Mouse (Mus musculus) kidney, embryonic 16.5 days (tissue): Measurements from ENCODE around the gene Socs7. TPM values are rescaled to one million over a fixed set of nuclear protein-coding genes. Genes with fewer than 3 reads are reported as not detected.

Experiments used
- ATAC-seq: fragments of 200-750 bp; cut with Nextera tagmentation; 2 replicates; pipeline ENCODE4 v1.8.0; 2017; ENCODE audit warnings: moderate TSS enrichment; ENCODE audit not compliant: low FRiP score, low TSS enrichment
- H3K27ac ChIP-seq: fragments of 300-500 bp; sonication (generic); 2 replicates; pipeline ENCODE4 v1.5.1; 2014; ENCODE audit warnings: low read length
- H3K27me3 ChIP-seq: fragments of 300-500 bp; sonication (generic); 2 replicates; pipeline ENCODE4 v1.6.1; 2014; ENCODE audit warnings: low read length, control low read depth, mixed read lengths; ENCODE audit not compliant: insufficient read depth
- H3K36me3 ChIP-seq: fragments of 300-500 bp; sonication (generic); 2 replicates; pipeline ENCODE4 v1.6.1; 2014; ENCODE audit warnings: low read length, control low read depth, mixed read lengths; ENCODE audit not compliant: insufficient read depth
- H3K4me1 ChIP-seq: fragments of 300-500 bp; sonication (generic); 2 replicates; pipeline ENCODE4 v1.6.1; 2014; ENCODE audit warnings: low read length, control low read depth, mixed read lengths; ENCODE audit not compliant: insufficient read depth
- H3K4me2 ChIP-seq: fragments of 300-500 bp; sonication (generic); replicated peaks from 2 replicates; pipeline ENCODE4 v1.6.1; 2014; ENCODE audit warnings: low read depth, low read length
- H3K4me3 ChIP-seq: fragments of 300-500 bp; sonication (generic); 2 replicates; pipeline ENCODE4 v1.5.1; 2014; ENCODE audit warnings: mild to moderate bottlenecking, low read length
- H3K9ac ChIP-seq: fragments of 300-500 bp; sonication (generic); replicated peaks from 2 replicates; pipeline ENCODE4 v1.6.1; 2014; ENCODE audit warnings: low read length
- H3K9me3 ChIP-seq: fragments of 300-500 bp; sonication (generic); 2 replicates; pipeline ENCODE4 v1.6.1; 2016; ENCODE audit warnings: low read length, control low read depth
- WGBS: fragments of 180-500 bp; shearing (Covaris S2); extraction: QIAGEN DNeasy Blood & Tissue Kit; methylation state at CpG from one replicate; pipeline ENCODE4 v1.1.7; 2014; 5-methylcytosine and 5-hydroxymethylcytosine counted together
- polyA plus RNA-seq: library from polyadenylated mRNA; unstranded; fragments of >200 nt; fragmentation: Nextera tagmentation; extraction: Ambion mirVana; gene quantifications from 2 replicates; pipeline ENCODE4 v1.2.1, GENCODE M21; 2015

Socs7 gene
- polyA plus RNA-seq, 1 experiment from 2014 or later, result 3.5 TPM

- peak overlapping the region; percentile 57 for H3K4me2 ChIP-seq
- peak; percentile 86 for ATAC-seq
- H3K9me3 ChIP-seq, result no peaks in the 10 kb centered on the region
- H3K4me3 ChIP-seq, result peak overlapping the region; percentile 38
- peak overlapping the region; percentile 36; the same call in 1 of the 2 replicates for H3K27ac ChIP-seq
- no peaks in the 10 kb centered on the region for H3K36me3 ChIP-seq
- H3K27me3 ChIP-seq, result no peaks in the 10 kb centered on the region
- WGBS, result 1% methylated on average over 31 of the region's 32 CpGs
- peak overlapping the region; percentile 52; the same call in 1 of the 2 replicates for H3K9ac ChIP-seq
- peaks cover 23% of the 10 kb centered on the region for H3K4me1 ChIP-seq
Observed at GRCm38 (mm10) chr11:97427794-97428725, 65.7 kb downstream of the Socs7 start.

GRCm38 (mm10) chr11:97428726-97429077 is 66.4 kb downstream of the Socs7 start:
- no peaks in the 10 kb centered on the region for H3K9me3 ChIP-seq
- H3K27ac ChIP-seq, result peak overlapping the region; percentile 36; the same call in 1 of the 2 replicates
- 47% methylated on average over 4 of the region's 4 CpGs for WGBS
- H3K4me1 ChIP-seq, result peaks cover 22% of the 10 kb centered on the region
- H3K27me3 ChIP-seq, result no peaks in the 10 kb centered on the region
- H3K4me2 ChIP-seq, result peak overlapping the region; percentile 57
- ATAC-seq, result no peak
- H3K36me3 ChIP-seq, result no peaks in the 10 kb centered on the region
- peak overlapping the region; percentile 45; the same call in 1 of the 2 replicates for H3K9ac ChIP-seq
- H3K4me3 ChIP-seq, result peak overlapping the region; percentile 38

GRCm38 (mm10) chr11:97429615-97430014 is 67.3 kb downstream of the Socs7 start:
- ATAC-seq, result no peak
- H3K27me3 ChIP-seq, result no peaks in the 10 kb centered on the region
- no peak overlapping the region for H3K27ac ChIP-seq
- H3K4me3 ChIP-seq, result no peak overlapping the region
- peaks cover 18% of the 10 kb centered on the region for H3K4me1 ChIP-seq
- no peak overlapping the region for H3K4me2 ChIP-seq
- H3K36me3 ChIP-seq, result no peaks in the 10 kb centered on the region
- no peak overlapping the region for H3K9ac ChIP-seq
- 76% methylated on average over 8 of the region's 8 CpGs for WGBS
- H3K9me3 ChIP-seq, result no peaks in the 10 kb centered on the region

GRCm38 (mm10) chr11:97432015-97432414 is 69.7 kb downstream of the Socs7 start:
- ATAC-seq, result no peak
- no peak overlapping the region for H3K9ac ChIP-seq
- H3K4me2 ChIP-seq, result no peak overlapping the region
- 9% methylated on average over 3 of the region's 3 CpGs for WGBS
- H3K9me3 ChIP-seq, result no peaks in the 10 kb centered on the region
- no peaks in the 10 kb centered on the region for H3K27me3 ChIP-seq
- H3K4me3 ChIP-seq, result no peak overlapping the region
- peaks cover 42% of the 10 kb centered on the region for H3K4me1 ChIP-seq
- H3K27ac ChIP-seq, result no peak overlapping the region
- no peaks in the 10 kb centered on the region for H3K36me3 ChIP-seq

- Histone ChIP-seq H3K27me3 (no peaks in the 10 kb centered on the region), H3K9me3 (no peaks in the 10 kb centered on the region), H3K9ac (no peak overlapping the region), H3K4me2 (no peak overlapping the region), H3K4me3 (no peak overlapping the region), H3K27ac (no peak overlapping the region), H3K4me1 (peaks cover 43% of the 10 kb centered on the region), H3K36me3 (no peaks in the 10 kb centered on the region)
- 76% methylated on average over 8 of the region's 8 CpGs for WGBS
- ATAC-seq, result no peak
Observed at GRCm38 (mm10) chr11:97432983-97433539, 70.7 kb downstream of the Socs7 start.

- 75% methylated on average over 8 of the region's 8 CpGs for WGBS
- Histone ChIP-seq H3K4me2 (no peak overlapping the region), H3K4me3 (no peak overlapping the region), H3K27me3 (no peaks in the 10 kb centered on the region), H3K9ac (no peak overlapping the region), H3K4me1 (peaks cover 47% of the 10 kb centered on the region), H3K9me3 (no peaks in the 10 kb centered on the region), H3K36me3 (no peaks in the 10 kb centered on the region), H3K27ac (no peak overlapping the region)
- no peak for ATAC-seq
Observed at GRCm38 (mm10) chr11:97434121-97434520, 71.8 kb downstream of the Socs7 start.

GRCm38 (mm10) chr11:97434704-97435454 is 72.5 kb downstream of the Socs7 start:
- WGBS, result 4% methylated on average over 15 of the region's 15 CpGs
- no peaks in the 10 kb centered on the region for H3K36me3 ChIP-seq

GRCm38 (mm10) chr11:97435808-97436491 is 73.6 kb downstream of the Socs7 start:
- peak overlapping the region; percentile 47 for H3K9ac ChIP-seq
- H3K4me2 ChIP-seq, result peak overlapping the region; percentile 59
- 37% methylated on average over 13 of the region's 13 CpGs for WGBS
- peaks cover 55% of the 10 kb centered on the region for H3K4me1 ChIP-seq
- no peak for ATAC-seq
- H3K36me3 ChIP-seq, result no peaks in the 10 kb centered on the region
- peak overlapping the region; percentile 92 for H3K27ac ChIP-seq
- H3K27me3 ChIP-seq, result no peaks in the 10 kb centered on the region
- 0 out of 2 replicates have a peak overlapping the region, but pooled peaks have one; percentile 1 for H3K4me3 ChIP-seq
- no peaks in the 10 kb centered on the region for H3K9me3 ChIP-seq

More at GRCm38 (mm10) chr11:97434704-97435454, 72.5 kb downstream of the Socs7 start:
- peaks cover 54% of the 10 kb centered on the region for H3K4me1 ChIP-seq
- H3K4me2 ChIP-seq, result peak overlapping the region; percentile 59
- ATAC-seq, result peak; percentile 64
- no peaks in the 10 kb centered on the region for H3K9me3 ChIP-seq
- peak overlapping the region; percentile 92 for H3K27ac ChIP-seq
- H3K27me3 ChIP-seq, result no peaks in the 10 kb centered on the region
- H3K4me3 ChIP-seq, result peak overlapping the region; percentile 44
- peak overlapping the region; percentile 53; the same call in 1 of the 2 replicates for H3K9ac ChIP-seq

- 0 out of 2 replicates have a peak overlapping the region, but pooled peaks have one; percentile 0 for H3K4me2 ChIP-seq
- peak overlapping the region; percentile 92 for H3K27ac ChIP-seq
- peaks cover 72% of the 10 kb centered on the region for H3K4me1 ChIP-seq
- H3K9me3 ChIP-seq, result no peaks in the 10 kb centered on the region
- no peak overlapping the region for H3K4me3 ChIP-seq
- H3K9ac ChIP-seq, result no peak overlapping the region; the same call in 1 of the 2 replicates
- H3K36me3 ChIP-seq, result no peaks in the 10 kb centered on the region
- H3K27me3 ChIP-seq, result no peaks in the 10 kb centered on the region
- WGBS, result 12% methylated on average over 5 of the region's 5 CpGs
- peak; percentile 22; the same call in 1 of the 2 replicates for ATAC-seq
Observed at GRCm38 (mm10) chr11:97437745-97438144, 75.4 kb downstream of the Socs7 start.
